Mouse (Mus musculus): Measurements from ENCODE around the gene Serping1. TPM values are rescaled to one million over a fixed set of nuclear protein-coding genes. Genes with fewer than 3 reads are reported as not detected.

Gene Serping1
- polyA plus RNA-seq, 1 experiment from 2014 or later = 63.0 TPM

GRCm38 (mm10) chr2:84740608-84741333, 34.5 kb downstream of the Serping1 start:
- 76% methylated on average over 15 of the region's 15 CpGs for WGBS
- no peak overlapping the region for H3K27ac ChIP-seq (replicated peaks; ENCODE audit: low read depth, low read length)

GRCm38 (mm10) chr2:84738271-84738911, 36.9 kb downstream of the Serping1 start:
- H3K9me3 ChIP-seq (ENCODE audit: control insufficient read depth, low read length) = no peaks in the 10 kb centered on the region
- H3K4me2 ChIP-seq (ENCODE audit: low read depth, low read length) = peak overlapping the region; percentile 70
- peaks cover 61% of the 10 kb centered on the region for H3K4me1 ChIP-seq (ENCODE audit: control insufficient read depth, insufficient read depth, low read length)
- DNase-seq (ENCODE audit: low spot score) = peak; percentile 82
- peaks cover 9% of the 10 kb centered on the region; the same call in 1 of the 2 replicates for H3K36me3 ChIP-seq (ENCODE audit: control insufficient read depth, insufficient read depth, low read length)
- H3K9ac ChIP-seq (ENCODE audit: low read depth, low read length) = no peak overlapping the region; the same call in 1 of the 2 replicates
- no peak overlapping the region for H3K4me3 ChIP-seq (ENCODE audit: low read depth, low read length)
- WGBS = 2% methylated on average over 12 of the region's 12 CpGs
- H3K27ac ChIP-seq (replicated peaks; ENCODE audit: low read depth, low read length) = peak overlapping the region; percentile 10; the same call in 1 of the 2 replicates
- peak; percentile 16; the same call in 1 of the 2 replicates for ATAC-seq (ENCODE audit: low read depth)
- no peaks in the 10 kb centered on the region for H3K27me3 ChIP-seq (replicated peaks; ENCODE audit: control insufficient read depth, insufficient read depth, low read length)

More at GRCm38 (mm10) chr2:84740608-84741333, 34.5 kb downstream of the Serping1 start:
- H3K36me3 ChIP-seq (ENCODE audit: control insufficient read depth, insufficient read depth, low read length) = peaks cover 9% of the 10 kb centered on the region; the same call in 1 of the 2 replicates
- no peak for ATAC-seq (ENCODE audit: low read depth)
- 0 out of 2 replicates have a peak overlapping the region, but pooled peaks have one; percentile 2 for H3K9ac ChIP-seq (ENCODE audit: low read depth, low read length)
- H3K27me3 ChIP-seq (replicated peaks; ENCODE audit: control insufficient read depth, insufficient read depth, low read length) = no peaks in the 10 kb centered on the region
- peaks cover 57% of the 10 kb centered on the region for H3K4me1 ChIP-seq (ENCODE audit: control insufficient read depth, insufficient read depth, low read length)
- H3K9me3 ChIP-seq (ENCODE audit: control insufficient read depth, low read length) = no peaks in the 10 kb centered on the region
- no peak for DNase-seq (ENCODE audit: low spot score)
- H3K4me2 ChIP-seq (ENCODE audit: low read depth, low read length) = peak overlapping the region; percentile 70
- peak overlapping the region; percentile 91; the same call in 1 of the 2 replicates for H3K4me3 ChIP-seq (ENCODE audit: low read depth, low read length)

GRCm38 (mm10) chr2:84737451-84737925, 37.8 kb downstream of the Serping1 start:
- no peaks in the 10 kb centered on the region for H3K27me3 ChIP-seq (replicated peaks; ENCODE audit: control insufficient read depth, insufficient read depth, low read length)
- 5% methylated on average over 8 of the region's 8 CpGs for WGBS
- ATAC-seq (ENCODE audit: low read depth) = no peak

GRCm38 (mm10) chr2:84736312-84737161, 38.7 kb downstream of the Serping1 start:
- 3% methylated on average over 25 of the region's 27 CpGs for WGBS
- Histone ChIP-seq H3K9ac (ENCODE audit: low read depth, low read length) (no peak overlapping the region), H3K4me1 (ENCODE audit: control insufficient read depth, insufficient read depth, low read length) (peaks cover 54% of the 10 kb centered on the region), H3K27me3 (replicated peaks; ENCODE audit: control insufficient read depth, insufficient read depth, low read length) (no peaks in the 10 kb centered on the region), H3K4me2 (ENCODE audit: low read depth, low read length) (peak overlapping the region; percentile 70), H3K27ac (replicated peaks; ENCODE audit: low read depth, low read length) (no peak overlapping the region), H3K36me3 (ENCODE audit: control insufficient read depth, insufficient read depth, low read length) (peaks cover 9% of the 10 kb centered on the region; the same call in 1 of the 2 replicates), H3K9me3 (ENCODE audit: control insufficient read depth, low read length) (no peaks in the 10 kb centered on the region), H3K4me3 (ENCODE audit: low read depth, low read length) (peak overlapping the region; percentile 8; the same call in 1 of the 2 replicates)
- DNase-seq (ENCODE audit: low spot score) (peak; percentile 23), ATAC-seq (ENCODE audit: low read depth) (no peak)

More at GRCm38 (mm10) chr2:84737451-84737925, 37.8 kb downstream of the Serping1 start:
- H3K9me3 ChIP-seq (ENCODE audit: control insufficient read depth, low read length) = no peaks in the 10 kb centered on the region
- peak; percentile 65 for DNase-seq (ENCODE audit: low spot score)
- no peak overlapping the region for H3K4me3 ChIP-seq (ENCODE audit: low read depth, low read length)
- peak overlapping the region; percentile 10 for H3K27ac ChIP-seq (replicated peaks; ENCODE audit: low read depth, low read length)
- peak overlapping the region; percentile 70; the same call in 1 of the 2 replicates for H3K4me2 ChIP-seq (ENCODE audit: low read depth, low read length)
- H3K9ac ChIP-seq (ENCODE audit: low read depth, low read length) = no peak overlapping the region
- H3K36me3 ChIP-seq (ENCODE audit: control insufficient read depth, insufficient read depth, low read length) = peaks cover 9% of the 10 kb centered on the region; the same call in 1 of the 2 replicates
- H3K4me1 ChIP-seq (ENCODE audit: control insufficient read depth, insufficient read depth, low read length) = peaks cover 61% of the 10 kb centered on the region

- Histone ChIP-seq H3K4me1 (ENCODE audit: control insufficient read depth, insufficient read depth, low read length) (peaks cover 47% of the 10 kb centered on the region), H3K9ac (ENCODE audit: low read depth, low read length) (peak overlapping the region; percentile 25; the same call in 1 of the 2 replicates)
- WGBS = 16% methylated on average over 7 of the region's 7 CpGs
Measured at GRCm38 (mm10) chr2:84735346-84735920, 39.8 kb downstream of the Serping1 start.

GRCm38 (mm10) chr2:84734919-84735318, 40.3 kb downstream of the Serping1 start:
- no peak overlapping the region for H3K27ac ChIP-seq (replicated peaks; ENCODE audit: low read depth, low read length)
- H3K4me3 ChIP-seq (ENCODE audit: low read depth, low read length) = peak overlapping the region; percentile 47
- H3K4me1 ChIP-seq (ENCODE audit: control insufficient read depth, insufficient read depth, low read length) = peaks cover 46% of the 10 kb centered on the region
- DNase-seq (ENCODE audit: low spot score) = no peak
- H3K9me3 ChIP-seq (ENCODE audit: control insufficient read depth, low read length) = no peaks in the 10 kb centered on the region
- no peak for ATAC-seq (ENCODE audit: low read depth)
- WGBS = 2% methylated on average over 2 of the region's 2 CpGs
- H3K36me3 ChIP-seq (ENCODE audit: control insufficient read depth, insufficient read depth, low read length) = no peaks in the 10 kb centered on the region
- H3K4me2 ChIP-seq (ENCODE audit: low read depth, low read length) = peak overlapping the region; percentile 70
- peak overlapping the region; percentile 68 for H3K9ac ChIP-seq (ENCODE audit: low read depth, low read length)
- no peaks in the 10 kb centered on the region for H3K27me3 ChIP-seq (replicated peaks; ENCODE audit: control insufficient read depth, insufficient read depth, low read length)

More at GRCm38 (mm10) chr2:84735346-84735920, 39.8 kb downstream of the Serping1 start:
- Histone ChIP-seq H3K27me3 (replicated peaks; ENCODE audit: control insufficient read depth, insufficient read depth, low read length) (no peaks in the 10 kb centered on the region), H3K27ac (replicated peaks; ENCODE audit: low read depth, low read length) (no peak overlapping the region), H3K9me3 (ENCODE audit: control insufficient read depth, low read length) (no peaks in the 10 kb centered on the region), H3K36me3 (ENCODE audit: control insufficient read depth, insufficient read depth, low read length) (peaks cover 1% of the 10 kb centered on the region; the same call in 1 of the 2 replicates), H3K4me3 (ENCODE audit: low read depth, low read length) (peak overlapping the region; percentile 47), H3K4me2 (ENCODE audit: low read depth, low read length) (peak overlapping the region; percentile 70)
- ATAC-seq (ENCODE audit: low read depth) = no peak
- no peak for DNase-seq (ENCODE audit: low spot score)

- 0 out of 2 replicates have a peak overlapping the region, but pooled peaks have one; percentile 39 for H3K27ac ChIP-seq (replicated peaks; ENCODE audit: low read depth, low read length)
- H3K9ac ChIP-seq (ENCODE audit: low read depth, low read length) = peak overlapping the region; percentile 68
- ATAC-seq (ENCODE audit: low read depth) (peak; percentile 13; the same call in 1 of the 2 replicates), DNase-seq (ENCODE audit: low spot score) (peak; percentile 48)
- H3K27me3 ChIP-seq (replicated peaks; ENCODE audit: control insufficient read depth, insufficient read depth, low read length) = no peaks in the 10 kb centered on the region
- H3K4me1 ChIP-seq (ENCODE audit: control insufficient read depth, insufficient read depth, low read length) = peaks cover 42% of the 10 kb centered on the region
- no peaks in the 10 kb centered on the region for H3K36me3 ChIP-seq (ENCODE audit: control insufficient read depth, insufficient read depth, low read length)
- no peaks in the 10 kb centered on the region for H3K9me3 ChIP-seq (ENCODE audit: control insufficient read depth, low read length)
- under 1% methylated on average over 11 of the region's 11 CpGs for WGBS
- peak overlapping the region; percentile 47 for H3K4me3 ChIP-seq (ENCODE audit: low read depth, low read length)
- peak overlapping the region; percentile 70 for H3K4me2 ChIP-seq (ENCODE audit: low read depth, low read length)
Measured at GRCm38 (mm10) chr2:84734351-84734864, 40.8 kb downstream of the Serping1 start.

Data from embryonic facial prominence, embryonic 14.5 days (tissue).